Mouse (Mus musculus) adrenal gland, adult 2 months (tissue): ENCODE results near the gene Abcd1. TPM values are rescaled to one million over a fixed set of nuclear protein-coding genes. Genes with fewer than 3 reads are reported as not detected.
A peak's percentile ranks its signal among the peaks of the same experiment; 100 is the strongest.
"Not testable (repeated sequence)": the region's sequence is repeated elsewhere in the genome, so short reads cannot be mapped to it uniquely, and the experiment has no call there.

Experiments
- DNase-seq: peaks from one replicate; pipeline ENCODE4 v3.0.0; 2021
- polyA plus RNA-seq: library from polyadenylated mRNA; depleted of rRNA; stranded (reverse); fragments of >200 nt; gene quantifications from 2 replicates; pipeline ENCODE4 v1.2.3, GENCODE M21; 2012; rRNA removed
- total RNA-seq, 2 experiments: library from RNA; stranded (reverse); gene quantifications; 2 replicates each; pipeline ENCODE4 v1.2.3; 2021

The Abcd1 gene
- total and polyA plus RNA-seq, 3 experiments: 28.1 to 41.1 (median 29.6) TPM

GRCm38 (mm10) chrX:73739841-73740240 lies 23.4 kb downstream of the Abcd1 start:
- not testable (repeated sequence) for DNase-seq

DNA sequence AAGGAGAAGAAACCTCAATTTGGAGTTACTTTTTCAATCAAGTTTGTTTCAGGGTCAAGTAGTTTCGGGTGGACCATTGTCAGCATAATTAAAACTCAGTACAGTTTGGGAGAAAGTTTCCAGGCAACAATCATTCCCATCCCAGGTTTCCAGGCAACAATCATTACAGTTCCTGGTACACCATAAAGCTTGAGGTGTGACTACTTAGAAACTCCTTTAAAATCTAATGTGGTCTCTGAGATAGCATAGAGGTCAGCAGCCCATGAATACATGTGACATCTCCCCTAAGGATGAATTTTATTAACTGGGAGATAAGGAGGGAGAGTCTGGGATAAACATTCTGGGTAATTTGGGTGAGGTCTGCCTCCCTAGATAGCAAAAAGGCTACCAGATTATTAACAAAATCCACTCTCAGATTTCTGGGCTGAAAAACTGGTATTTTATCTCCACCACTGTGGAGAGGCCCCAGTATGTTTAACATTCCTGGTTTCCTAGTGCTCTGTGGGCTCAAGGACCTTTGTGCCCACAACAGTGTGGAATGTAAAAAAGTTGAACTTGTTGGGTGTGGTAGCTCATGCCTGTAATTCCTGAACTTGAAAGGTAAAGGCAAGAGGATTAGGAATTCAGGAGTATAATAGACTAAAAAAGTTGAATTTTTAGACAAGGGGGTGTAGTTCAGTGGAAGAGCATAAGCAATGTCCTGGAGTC lies 28.5 kb downstream of the Abcd1 start:
- no peak for DNase-seq

GRCm38 (mm10) chrX:73748977-73749376 lies 32.6 kb downstream of the Abcd1 start:
- DNase-seq: no peak

DNA sequence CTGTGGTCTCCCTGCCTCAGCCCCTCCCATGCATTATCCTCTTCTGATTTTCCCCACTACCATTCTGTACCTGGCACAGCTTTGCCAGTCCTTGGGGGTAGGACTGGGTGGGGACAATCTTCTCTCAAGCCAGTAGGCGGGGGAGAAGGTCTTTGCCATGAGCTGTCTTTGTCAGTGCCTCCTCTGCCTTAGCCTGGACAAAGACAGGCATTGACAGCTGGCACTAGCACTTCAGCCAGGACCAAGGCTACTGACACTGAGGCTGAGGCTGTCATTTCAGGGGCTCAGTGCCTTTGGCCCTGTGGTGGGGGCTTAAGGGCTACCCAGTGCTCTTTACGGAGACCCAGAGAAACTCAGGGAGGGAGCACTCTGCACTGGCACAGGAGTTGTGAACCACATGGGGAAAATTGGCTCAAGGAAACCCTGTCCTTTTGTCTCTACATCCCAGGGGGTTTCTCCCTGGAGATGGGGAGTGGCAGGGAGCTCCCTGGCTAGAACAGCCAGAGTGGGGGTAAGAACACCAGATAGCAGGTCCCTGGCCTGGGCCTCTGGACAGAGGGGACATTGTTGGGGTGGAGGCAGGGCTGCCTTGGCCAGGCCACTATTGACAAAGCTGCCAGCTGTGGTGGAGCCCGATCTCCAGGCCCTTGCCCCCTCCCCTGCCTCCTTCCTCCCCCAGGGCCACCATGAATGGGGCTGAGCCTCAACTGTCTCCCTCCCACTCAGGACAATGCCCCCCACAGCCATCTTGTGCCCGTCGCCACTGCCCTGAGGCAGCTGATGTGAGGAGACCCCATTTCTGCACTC lies 40.1 kb downstream of the Abcd1 start, which contains the start of gene Plxnb3:
Gene Plxnb3 (plus strand): TSS at position 757 of the 807 bp plus-strand sequence.
- DNase-seq: no peak

- DNase-seq: peak; percentile 39
Measured at GRCm38 (mm10) chrX:73758611-73759290, 42.4 kb downstream of the Abcd1 start.

DNA sequence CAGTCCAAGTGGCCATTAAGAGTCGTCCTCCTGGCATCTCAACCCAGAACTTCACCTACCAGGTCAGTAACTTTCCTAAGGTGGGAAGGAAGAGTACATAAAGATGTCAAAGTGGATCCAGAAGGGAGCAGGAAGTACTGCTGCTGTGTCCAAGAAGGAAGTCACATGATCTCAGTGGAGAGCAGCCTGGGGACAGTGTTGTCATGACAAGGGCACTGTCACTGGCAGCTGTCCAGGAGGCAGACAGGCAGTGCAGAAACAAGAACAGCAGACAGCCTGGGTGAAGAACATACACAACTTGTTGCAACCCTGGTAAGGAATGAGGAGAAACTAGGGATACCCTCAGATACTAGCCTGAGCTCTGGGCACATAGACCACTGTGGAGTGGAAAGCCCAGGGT lies 48.9 kb downstream of the Abcd1 start:
- DNase-seq: peak; percentile 76

- no peak for DNase-seq
Measured at GRCm38 (mm10) chrX:73767267-73767666, 50.9 kb downstream of the Abcd1 start.

GRCm38 (mm10) chrX:73774168-73774760 lies 57.9 kb downstream of the Abcd1 start, which contains the start of gene Srpk3:
Srpk3 (plus strand) TSS chrX:73774405.
- DNase-seq: no peak

GRCm38 (mm10) chrX:73774802-73775483 lies 58.5 kb downstream of the Abcd1 start:
- DNase-seq: no peak

GRCm38 (mm10) chrX:73782227-73782626 lies 65.8 kb downstream of the Abcd1 start:
- no peak for DNase-seq

DNA sequence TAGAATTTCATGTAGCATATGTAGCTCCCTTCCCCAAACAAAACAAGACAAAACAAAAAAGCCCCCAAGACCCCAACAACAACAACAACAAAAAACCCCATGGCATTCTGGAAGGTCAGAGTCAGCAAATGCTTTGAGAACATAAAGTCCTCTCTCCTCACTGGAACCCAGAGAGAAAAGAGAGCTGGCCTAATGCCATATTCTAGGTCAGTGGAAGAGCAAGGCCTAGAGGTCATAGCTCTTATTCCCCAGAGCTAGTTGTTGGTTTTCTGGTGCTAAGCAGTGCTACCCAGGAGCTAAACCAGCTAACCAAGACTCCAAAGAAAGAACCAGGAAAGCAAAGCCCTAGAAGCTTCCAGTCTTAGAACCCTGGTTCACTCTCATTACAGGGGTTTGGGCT lies 69.3 kb downstream of the Abcd1 start:
- no peak for DNase-seq

DNA sequence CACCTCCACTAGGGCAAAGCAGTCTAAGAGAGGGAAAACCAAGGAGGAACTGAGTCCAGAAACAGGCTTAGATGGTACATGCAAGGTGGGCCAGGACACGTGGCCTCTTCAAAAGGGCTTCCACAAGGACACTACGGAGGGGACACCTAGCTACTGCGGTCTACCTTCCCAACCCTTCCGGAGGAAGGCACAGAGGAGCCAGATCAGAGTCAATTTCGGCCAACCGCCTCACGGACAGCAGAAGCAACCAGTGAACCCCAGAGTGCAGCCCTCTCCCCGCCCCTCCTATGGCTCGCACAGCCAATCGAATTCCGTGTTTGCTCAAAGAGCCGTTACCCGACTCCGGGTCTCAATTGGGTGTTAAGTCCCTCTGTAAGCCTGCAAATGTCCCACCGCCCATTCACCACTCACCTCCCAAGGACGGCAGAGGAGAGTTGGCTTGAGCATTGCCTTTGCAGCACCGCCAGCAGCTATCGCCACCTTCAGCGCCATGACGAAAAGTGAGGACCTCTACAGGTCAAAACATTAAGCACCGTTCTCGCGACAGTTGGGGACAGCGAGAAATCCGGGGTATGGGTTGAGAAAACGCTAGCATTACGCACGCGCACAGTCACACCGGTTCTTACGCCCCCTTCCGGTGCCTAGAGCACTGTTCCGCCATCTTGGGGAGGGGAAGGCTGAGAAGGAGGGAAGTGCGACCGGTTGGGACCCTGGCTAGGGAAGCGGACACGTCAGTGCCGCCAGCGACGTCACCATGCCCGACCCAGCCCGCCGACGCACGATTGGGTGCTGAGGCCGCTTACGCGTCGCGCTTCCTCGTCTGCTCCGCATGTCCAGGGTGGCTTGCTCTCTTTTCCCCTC lies 70.2 kb downstream of the Abcd1 start, which contains the start of the genes Idh3g and Ssr4:
Gene Idh3g (minus strand): TSS at position 534 of the 861 bp plus-strand sequence.
Gene Ssr4 (plus strand): TSS at position 665 of the 861 bp plus-strand sequence.
- DNase-seq: peak; percentile 94

GRCm38 (mm10) chrX:73787225-73787558 lies 70.8 kb downstream of the Abcd1 start:
- DNase-seq: no peak

Other genes with a start within 250 kb of the Abcd1 start
- 100 to 1,000 TPM; 290 to 364 TPM for gene Bgn, start 233.0 kb upstream of the Abcd1 start, total RNA-seq
- gene Bgn, start 233.0 kb upstream of the Abcd1 start, polyA plus RNA-seq: 197 and 251 TPM in 2 replicates
- gene Atp2b3, start 213.5 kb upstream of the Abcd1 start, total RNA-seq: 10 to 100 TPM; 38.2 to 42.3 TPM
- 24.9 and 29.0 TPM in 2 replicates for gene Atp2b3, start 213.5 kb upstream of the Abcd1 start, polyA plus RNA-seq
- under 1 TPM; 0.26 to 0.66 TPM for gene Dusp9, start 77.2 kb upstream of the Abcd1 start, total RNA-seq
- gene Dusp9, start 77.2 kb upstream of the Abcd1 start, polyA plus RNA-seq: 0.33 and 0.40 TPM in 2 replicates
- gene Pnck, start 56.5 kb upstream of the Abcd1 start, total RNA-seq: 1 to 10 TPM; 6.1 to 7.1 TPM
- 6.3 and 10.9 TPM in 2 replicates for gene Pnck, start 56.5 kb upstream of the Abcd1 start, polyA plus RNA-seq
- 100 to 1,000 TPM in 1 of 2 experiments, 10 to 100 TPM in 1; 73.8 to 137 TPM for gene Slc6a8, start 43.4 kb upstream of the Abcd1 start, total RNA-seq
- gene Slc6a8, start 43.4 kb upstream of the Abcd1 start, polyA plus RNA-seq: 82.6 and 101 TPM in 2 replicates
- gene Bcap31, start 422 bp upstream of the Abcd1 start, total RNA-seq: 100 to 1,000 TPM; 271 to 301 TPM
- 24.3 and 30.1 TPM in 2 replicates for gene Bcap31, start 422 bp upstream of the Abcd1 start, polyA plus RNA-seq
- gene Plxnb3, start 40.5 kb downstream of the Abcd1 start, total RNA-seq: under 1 TPM; 0.41 to 0.49 TPM
- gene Plxnb3, start 40.5 kb downstream of the Abcd1 start, polyA plus RNA-seq: 1.2 and 1.5 TPM in 2 replicates
- gene Srpk3, start 57.8 kb downstream of the Abcd1 start, total RNA-seq: under 1 TPM; 0.20 to 0.41 TPM
- gene Srpk3, start 57.8 kb downstream of the Abcd1 start, polyA plus RNA-seq: 1.1 and 1.3 TPM in 2 replicates
- 100 to 1,000 TPM; 521 to 581 TPM for gene Idh3g, start 70.3 kb downstream of the Abcd1 start, total RNA-seq
- gene Idh3g, start 70.3 kb downstream of the Abcd1 start, polyA plus RNA-seq: 256 and 277 TPM in 2 replicates
- gene Ssr4, start 70.4 kb downstream of the Abcd1 start, total RNA-seq: 100 to 1,000 TPM; 163 to 177 TPM
- 257 and 339 TPM in 2 replicates for gene Ssr4, start 70.4 kb downstream of the Abcd1 start, polyA plus RNA-seq
- 1 to 10 TPM; 2.8 to 7.0 TPM for gene Pdzd4, start 108.4 kb downstream of the Abcd1 start, total RNA-seq
- 1.9 and 3.0 TPM in 2 replicates for gene Pdzd4, start 108.4 kb downstream of the Abcd1 start, polyA plus RNA-seq
- not detected for gene Avpr2, start 175.5 kb downstream of the Abcd1 start, total RNA-seq
- gene Avpr2, start 175.5 kb downstream of the Abcd1 start, polyA plus RNA-seq: not detected in 2 replicates
- 1 to 10 TPM; 8.6 to 9.7 TPM for gene L1cam, start 179.5 kb downstream of the Abcd1 start, total RNA-seq
- 2.6 and 4.4 TPM in 2 replicates for gene L1cam, start 179.5 kb downstream of the Abcd1 start, polyA plus RNA-seq
- gene Arhgap4, start 205.3 kb downstream of the Abcd1 start, total RNA-seq: 1 to 10 TPM; 3.2 to 4.0 TPM
- 9.9 and 11.1 TPM in 2 replicates for gene Arhgap4, start 205.3 kb downstream of the Abcd1 start, polyA plus RNA-seq
- 10 to 100 TPM; 69.6 to 93.8 TPM for gene Naa10, start 205.3 kb downstream of the Abcd1 start, total RNA-seq
- gene Naa10, start 205.3 kb downstream of the Abcd1 start, polyA plus RNA-seq: 53.6 and 56.1 TPM in 2 replicates
- gene Renbp, start 214.3 kb downstream of the Abcd1 start, total RNA-seq: 10 to 100 TPM; 20.2 to 29.6 TPM
- 3.1 and 4.3 TPM in 2 replicates for gene Renbp, start 214.3 kb downstream of the Abcd1 start, polyA plus RNA-seq
- gene Hcfc1, start 249.8 kb downstream of the Abcd1 start, total RNA-seq: 10 to 100 TPM; 44.2 to 66.4 TPM
- gene Hcfc1, start 249.8 kb downstream of the Abcd1 start, polyA plus RNA-seq: 73.8 and 113 TPM in 2 replicates